Mouse (Mus musculus): Measurements from ENCODE around the gene Zfp367.

- no peak for TF ChIP-seq CTCF (IDR thresholded peaks at IDR 0.05)
- TF ChIP-seq EP300 (IDR thresholded peaks at IDR 0.05): no peak
These were observed 62.7 kb downstream of the Zfp367 start for GRCm38 (mm10) chr13:64090278-64090677.
